Mouse (Mus musculus) kidney, embryonic 14.5 days (tissue): ENCODE measurements around the gene Pitpnm2. TPM values are rescaled to one million over a fixed set of nuclear protein-coding genes. Genes with fewer than 3 reads are reported as not detected.
A peak's percentile ranks its signal among the peaks of the same experiment; 100 is the strongest.

Source experiments
- ATAC-seq: fragments of 200-750 bp; cut with Nextera tagmentation; 2 replicates; pipeline ENCODE4 v1.8.0; 2017; ENCODE audit warnings: moderate number of reproducible peaks, mild to moderate bottlenecking, moderate TSS enrichment, moderate library complexity; ENCODE audit not compliant: low FRiP score, low TSS enrichment
- H3K27ac ChIP-seq: fragments of 300-500 bp; sonication (generic); 2 replicates; pipeline ENCODE4 v1.5.1; 2014; ENCODE audit warnings: low read depth, mild to moderate bottlenecking, low read length, moderate library complexity, mixed read lengths
- H3K27me3 ChIP-seq: fragments of 300-500 bp; sonication (generic); 2 replicates; pipeline ENCODE4 v1.6.1; 2014; ENCODE audit warnings: mild to moderate bottlenecking, low read length; ENCODE audit not compliant: control insufficient read depth, insufficient read depth
- H3K36me3 ChIP-seq: fragments of 300-500 bp; sonication (generic); 2 replicates; pipeline ENCODE4 v1.6.1; 2014; ENCODE audit warnings: low read length, mixed read lengths; ENCODE audit not compliant: control insufficient read depth, insufficient read depth
- H3K4me1 ChIP-seq: fragments of 300-500 bp; sonication (generic); 2 replicates; pipeline ENCODE4 v1.6.1; 2014; ENCODE audit warnings: low read length, mixed read lengths; ENCODE audit not compliant: control insufficient read depth, insufficient read depth
- H3K4me2 ChIP-seq: fragments of 300-500 bp; sonication (generic); replicated peaks from 2 replicates; pipeline ENCODE4 v1.6.1; 2014; ENCODE audit warnings: low read depth, mild to moderate bottlenecking, low read length
- H3K4me3 ChIP-seq: fragments of 300-500 bp; sonication (generic); 2 replicates; pipeline ENCODE4 v1.5.1; 2014; ENCODE audit warnings: mild to moderate bottlenecking, low read length
- H3K9ac ChIP-seq: fragments of 300-500 bp; sonication (generic); 2 replicates; pipeline ENCODE4 v1.6.1; 2014; ENCODE audit warnings: low read depth, mild to moderate bottlenecking, low read length, moderate library complexity
- H3K9me3 ChIP-seq: fragments of 300-500 bp; sonication (generic); 2 replicates; pipeline ENCODE4 v1.6.1; 2016; ENCODE audit warnings: low read length; ENCODE audit not compliant: control insufficient read depth
- WGBS: fragments of 180-500 bp; shearing (Covaris S2); extraction: QIAGEN DNeasy Blood & Tissue Kit; methylation state at CpG from one replicate; pipeline ENCODE4 v1.1.7; 2014; 5-methylcytosine and 5-hydroxymethylcytosine counted together
- polyA plus RNA-seq: library from polyadenylated mRNA; unstranded; fragments of >200 nt; fragmentation: Nextera tagmentation; extraction: Ambion mirVana; gene quantifications from 2 replicates; pipeline ENCODE4 v1.2.1, GENCODE M21; 2014

Pitpnm2 gene
- polyA plus RNA-seq, 1 experiment from 2014 or later: 7.0 TPM

DNA sequence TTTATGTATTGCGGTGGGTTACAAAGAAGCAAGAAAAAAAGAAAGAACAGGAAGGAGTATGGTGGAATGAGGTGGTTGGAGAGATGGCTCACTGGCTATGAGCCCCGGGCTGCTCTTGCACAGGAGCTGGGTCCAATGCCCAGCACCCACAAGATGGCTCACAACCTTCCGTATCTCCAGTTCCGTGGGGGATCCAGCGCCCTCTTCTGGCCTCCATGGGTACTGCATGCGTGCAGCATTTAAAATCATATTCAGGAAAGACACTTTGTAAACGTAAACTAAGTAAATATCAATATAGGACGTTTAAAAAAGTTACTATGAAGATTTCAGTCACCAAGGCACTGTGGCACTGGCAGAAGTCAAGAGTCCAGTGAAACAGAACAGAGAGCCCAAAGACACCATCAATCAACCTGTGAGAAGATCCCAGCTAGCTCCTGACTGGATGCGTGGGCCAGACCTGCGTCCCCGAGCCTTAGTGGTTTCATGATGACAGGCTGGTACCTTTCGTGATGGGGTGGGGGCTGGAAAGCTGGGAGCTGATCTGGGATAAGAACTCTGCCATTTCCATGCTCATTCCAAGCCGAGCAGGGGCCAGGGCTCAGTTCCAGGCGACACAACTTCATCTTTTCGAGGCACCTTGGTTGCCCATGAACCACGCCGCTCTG is 138.4 kb downstream of the Pitpnm2 start:
- H3K36me3 ChIP-seq: 0 out of 2 replicates have a peak, but pooled peaks cover 3% of the 10 kb centered on the region
- H3K9ac ChIP-seq: peak overlapping the region; percentile 80
- peak overlapping the region; percentile 43; the same call in 1 of the 2 replicates for H3K27ac ChIP-seq
- ATAC-seq: no peak; the same call in 1 of the 2 replicates
- peak overlapping the region; percentile 71 for H3K4me3 ChIP-seq
- H3K9me3 ChIP-seq: no peaks in the 10 kb centered on the region
- H3K4me2 ChIP-seq: peak overlapping the region; percentile 89
- H3K27me3 ChIP-seq: no peaks in the 10 kb centered on the region
- H3K4me1 ChIP-seq: peaks cover 11% of the 10 kb centered on the region
- 27% methylated on average over 17 of the region's 17 CpGs for WGBS

DNA sequence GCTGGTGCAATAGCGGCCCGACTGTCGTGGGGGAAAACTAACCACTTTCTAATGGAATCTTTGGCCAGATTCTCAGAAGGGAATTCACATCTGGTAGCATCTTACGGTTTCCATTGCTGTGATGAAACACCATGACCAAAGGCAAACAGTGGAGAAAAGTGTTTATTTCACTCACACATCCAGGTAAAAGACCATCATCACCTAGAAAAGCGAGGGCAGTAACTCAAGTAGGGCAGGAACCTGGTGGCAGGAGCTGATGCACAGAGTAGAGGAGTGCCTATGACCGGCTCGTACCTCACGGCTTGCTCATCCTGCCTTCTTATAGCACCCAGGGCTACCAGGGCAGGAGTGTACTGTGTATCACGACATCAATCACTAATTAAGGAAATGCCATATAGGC is 146.0 kb downstream of the Pitpnm2 start:
- H3K27me3 ChIP-seq: no peaks in the 10 kb centered on the region
- H3K4me3 ChIP-seq: no peak overlapping the region
- H3K9ac ChIP-seq: no peak overlapping the region
- H3K4me1 ChIP-seq: no peaks in the 10 kb centered on the region
- H3K36me3 ChIP-seq: no peaks in the 10 kb centered on the region
- H3K9me3 ChIP-seq: no peaks in the 10 kb centered on the region
- ATAC-seq: no peak
- no peak overlapping the region for H3K27ac ChIP-seq
- WGBS: 94% methylated on average over 9 of the region's 9 CpGs
- H3K4me2 ChIP-seq: no peak overlapping the region

DNA sequence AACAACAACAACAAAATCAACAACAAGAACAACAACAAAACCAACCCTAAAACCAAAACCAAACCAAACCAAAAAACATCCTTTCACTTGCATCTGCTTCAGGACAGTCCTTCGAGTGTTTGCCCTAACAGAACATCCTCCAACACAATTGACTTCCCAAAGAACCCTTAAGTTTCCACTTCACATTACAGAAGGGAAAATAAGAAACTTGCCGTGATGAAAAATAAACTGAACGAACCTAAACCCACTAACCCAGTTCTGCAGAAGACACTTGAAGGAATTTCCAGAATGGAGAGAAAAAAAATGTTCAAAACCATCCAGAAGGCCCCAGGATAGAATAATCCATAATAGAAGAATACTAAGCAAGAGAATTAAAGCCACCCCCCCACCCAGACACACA is 146.5 kb downstream of the Pitpnm2 start:
- Histone ChIP-seq H3K4me1 (no peaks in the 10 kb centered on the region), H3K27ac (no peak overlapping the region), H3K4me2 (no peak overlapping the region), H3K9ac (no peak overlapping the region), H3K4me3 (no peak overlapping the region), H3K36me3 (no peaks in the 10 kb centered on the region), H3K9me3 (no peaks in the 10 kb centered on the region), H3K27me3 (no peaks in the 10 kb centered on the region)
- no peak for ATAC-seq
- 91% methylated on average over 3 of the region's 3 CpGs for WGBS

DNA sequence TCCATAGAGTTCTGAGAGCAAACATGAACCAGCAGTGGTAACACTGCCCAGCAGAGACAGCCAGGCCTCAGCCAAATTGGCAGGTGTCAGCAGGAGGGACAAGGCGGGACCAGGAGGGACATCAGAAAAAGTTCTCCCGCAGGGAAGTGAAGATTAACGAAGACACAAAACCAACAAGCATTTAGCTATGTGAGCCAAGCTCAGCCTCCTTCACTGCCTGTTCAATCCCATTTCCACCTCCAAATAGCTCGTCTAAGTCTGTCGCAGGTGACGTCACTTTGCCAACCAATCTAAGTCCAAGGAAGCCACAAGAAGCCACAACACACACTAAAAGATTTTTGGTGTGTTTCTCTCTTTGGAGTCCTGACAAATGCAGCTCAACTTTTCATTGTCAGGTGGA is 147.2 kb downstream of the Pitpnm2 start:
- Histone ChIP-seq H3K4me1 (no peaks in the 10 kb centered on the region), H3K4me2 (no peak overlapping the region), H3K4me3 (no peak overlapping the region), H3K27me3 (no peaks in the 10 kb centered on the region), H3K9me3 (no peaks in the 10 kb centered on the region), H3K27ac (no peak overlapping the region), H3K36me3 (no peaks in the 10 kb centered on the region), H3K9ac (no peak overlapping the region)
- WGBS: 89% methylated on average over 6 of the region's 6 CpGs
- ATAC-seq: no peak

DNA sequence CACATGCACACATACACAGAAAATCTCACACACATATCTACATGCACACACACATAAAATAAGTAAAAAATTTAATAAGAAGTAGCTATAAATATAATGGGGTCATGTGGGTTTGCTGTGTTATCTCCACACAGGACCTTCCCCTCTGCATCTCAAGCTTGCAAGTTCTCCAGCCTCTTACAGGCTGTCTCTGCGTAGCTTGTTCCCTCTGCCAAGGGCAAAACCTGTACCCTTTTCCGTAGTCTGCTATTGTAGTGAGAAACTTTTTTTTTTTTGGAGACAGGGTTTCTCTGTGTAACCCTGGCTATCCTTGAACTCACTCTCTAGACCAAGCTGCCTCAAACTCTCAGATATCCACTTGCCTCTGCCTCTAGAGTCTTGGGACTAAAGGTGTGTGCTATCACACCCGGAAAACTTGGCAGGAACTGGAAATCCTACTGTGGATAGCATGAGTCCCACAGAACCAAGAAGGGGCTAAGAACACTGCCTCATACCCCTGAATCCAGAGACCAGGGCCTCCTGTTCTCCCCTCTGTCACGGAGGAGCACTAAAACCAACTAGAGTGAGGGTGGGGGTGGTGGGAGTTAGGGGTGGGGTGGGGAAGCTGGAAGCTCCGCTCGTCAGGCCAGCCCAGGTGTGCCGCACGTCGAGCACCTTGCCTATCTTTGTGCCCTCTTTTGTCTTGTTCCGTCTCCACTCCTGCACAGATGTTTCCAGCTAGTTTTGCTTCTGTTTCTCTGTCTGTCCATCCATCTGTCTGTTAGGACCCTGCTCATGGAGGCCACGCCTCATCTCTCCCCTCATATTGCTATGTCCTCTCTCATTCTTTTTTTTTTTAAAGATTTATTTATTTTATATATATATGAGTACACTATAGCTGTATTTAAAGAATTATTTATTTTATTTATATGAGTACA is 149.2 kb downstream of the Pitpnm2 start:
- no peak overlapping the region for H3K4me3 ChIP-seq
- 85% methylated on average over 11 of the region's 11 CpGs for WGBS
- no peak for ATAC-seq
- no peaks in the 10 kb centered on the region for H3K36me3 ChIP-seq
- peaks cover 4% of the 10 kb centered on the region; the same call in 1 of the 2 replicates for H3K4me1 ChIP-seq
- H3K9ac ChIP-seq: no peak overlapping the region
- H3K9me3 ChIP-seq: no peaks in the 10 kb centered on the region
- no peak overlapping the region for H3K4me2 ChIP-seq
- no peaks in the 10 kb centered on the region for H3K27me3 ChIP-seq
- H3K27ac ChIP-seq: no peak overlapping the region

DNA sequence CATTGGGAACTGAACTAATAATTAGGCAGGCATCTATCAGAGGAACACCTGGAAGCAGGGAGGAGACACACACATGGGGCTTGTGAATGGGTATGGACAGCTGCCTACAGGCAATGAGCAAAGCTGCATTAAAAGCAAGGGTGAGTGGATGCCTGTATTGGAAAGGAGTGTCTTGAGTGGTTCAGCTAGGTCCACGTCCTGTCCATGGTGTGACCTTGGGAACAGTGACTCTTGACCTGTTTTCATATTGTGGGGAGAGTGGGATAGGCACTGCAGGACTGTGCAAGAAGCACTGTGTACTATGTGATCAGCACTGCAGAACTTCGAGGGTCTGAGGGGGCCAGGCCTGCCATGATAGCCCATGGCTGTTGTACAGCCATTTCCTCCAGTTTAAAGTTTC is 150.6 kb downstream of the Pitpnm2 start:
- Histone ChIP-seq H3K9me3 (no peaks in the 10 kb centered on the region), H3K4me3 (no peak overlapping the region), H3K36me3 (no peaks in the 10 kb centered on the region), H3K27ac (no peak overlapping the region), H3K4me1 (peaks cover 9% of the 10 kb centered on the region; the same call in 1 of the 2 replicates), H3K4me2 (no peak overlapping the region), H3K27me3 (no peaks in the 10 kb centered on the region), H3K9ac (no peak overlapping the region)
- ATAC-seq: no peak
- 88% methylated on average over 2 of the region's 2 CpGs for WGBS

DNA sequence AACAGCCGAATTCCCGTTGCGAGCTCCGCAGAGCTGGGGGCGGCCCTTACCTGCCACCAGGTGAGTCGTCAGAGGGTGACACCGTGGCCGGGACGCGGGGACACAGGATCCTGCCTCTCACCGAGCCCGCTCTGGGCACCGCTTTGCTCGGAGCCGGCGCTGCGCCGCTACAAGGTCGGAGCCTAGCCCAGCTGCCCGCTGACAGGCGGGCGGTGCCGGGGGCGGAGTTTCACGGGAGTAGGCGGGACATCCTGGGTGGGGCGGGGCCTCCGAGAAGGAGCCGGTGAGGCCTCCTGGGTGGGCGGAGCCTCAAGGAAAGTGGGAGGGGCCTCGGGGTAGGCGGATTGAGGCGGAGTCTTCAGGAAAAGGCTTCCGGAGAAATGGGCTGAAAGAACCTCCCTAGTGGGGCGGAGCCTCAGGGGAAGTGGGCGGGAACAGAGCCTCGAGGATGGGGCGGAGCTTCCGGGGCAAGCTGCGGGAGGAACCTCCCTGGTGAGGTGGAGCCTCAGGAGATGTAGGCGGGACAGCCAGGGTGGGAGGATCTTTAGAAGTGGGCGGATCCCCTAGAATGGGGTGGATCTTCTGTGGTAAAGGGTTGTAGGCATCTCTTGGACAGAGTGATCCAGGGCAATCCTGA is 153.8 kb downstream of the Pitpnm2 start, which contains the start of gene Abcb9:
Abcb9 (minus strand) TSS at position 203 of the 637 bp plus-strand sequence.
- Histone ChIP-seq H3K36me3 (no peaks in the 10 kb centered on the region), H3K9ac (peak within 1 kb of the TSS; percentile 57), H3K4me1 (peaks cover 9% of the 10 kb centered on the region; the same call in 1 of the 2 replicates), H3K27ac (no peak within 1 kb of the TSS), H3K4me3 (peak within 1 kb of the TSS; percentile 44), H3K27me3 (no peaks in the 10 kb centered on the region), H3K4me2 (peak within 1 kb of the TSS; percentile 94), H3K9me3 (no peaks in the 10 kb centered on the region)
- 1% methylated on average over 42 of the region's 42 CpGs for WGBS
- ATAC-seq: peak; percentile 79

DNA sequence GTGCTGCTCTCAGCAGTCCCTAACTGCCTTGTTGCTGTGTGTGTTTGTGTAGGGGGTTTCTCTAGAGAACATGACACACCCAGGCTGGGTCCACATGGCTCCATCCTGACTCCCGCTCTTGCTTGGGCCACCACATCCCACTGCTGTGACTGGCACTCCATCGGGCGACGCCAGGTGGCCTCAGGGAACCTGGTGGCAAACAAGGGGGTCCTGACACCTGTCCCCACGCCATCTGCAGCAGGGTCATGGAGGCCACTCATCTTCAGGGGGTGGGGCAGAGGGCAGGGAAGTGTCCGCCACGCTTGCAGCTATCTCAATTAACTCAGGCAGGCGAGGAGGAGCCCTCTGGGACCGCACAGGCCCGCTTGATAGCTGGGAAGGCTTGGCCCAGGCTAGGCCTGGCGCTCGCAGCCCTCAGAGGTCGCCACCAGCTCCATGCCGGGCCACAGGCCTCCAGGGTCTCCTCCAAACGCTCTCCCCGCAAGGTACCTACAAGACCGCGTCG is 154.4 kb downstream of the Pitpnm2 start:
- 12% methylated on average over 19 of the region's 19 CpGs for WGBS
- Histone ChIP-seq H3K4me2 (peak overlapping the region; percentile 94), H3K27ac (no peak overlapping the region), H3K27me3 (no peaks in the 10 kb centered on the region), H3K9me3 (no peaks in the 10 kb centered on the region), H3K9ac (peak overlapping the region; percentile 57), H3K4me1 (peaks cover 9% of the 10 kb centered on the region; the same call in 1 of the 2 replicates), H3K4me3 (peak overlapping the region; percentile 44), H3K36me3 (no peaks in the 10 kb centered on the region)
- peak; percentile 56 for ATAC-seq
